Mouse (Mus musculus) adrenal gland, postnatal 14 days (tissue): ENCODE data around the gene Zfp800. TPM values are rescaled to one million over a fixed set of nuclear protein-coding genes. Genes with fewer than 3 reads are reported as not detected.
A peak's percentile ranks its signal among the peaks of the same experiment; 100 is the strongest.

Source experiments
- DNase-seq: peaks from one replicate; pipeline ENCODE4 v3.0.0; 2021; ENCODE audit warnings: mixed read lengths
- total RNA-seq: library from RNA; stranded (reverse); gene quantifications from 2 replicates; pipeline ENCODE4 v1.2.3, GENCODE M21; 2021

The Zfp800 gene
- total RNA-seq, 1 experiment from 2014 or later, result 25.3 TPM

- no peak for DNase-seq
Observed at GRCm38 (mm10) chr6:28312067-28312466, 85.7 kb downstream of the Zfp800 start.

GRCm38 (mm10) chr6:28309692-28310091, 88.1 kb downstream of the Zfp800 start:
- no peak for DNase-seq

GRCm38 (mm10) chr6:28308929-28309328, 88.9 kb downstream of the Zfp800 start:
- no peak for DNase-seq

- DNase-seq, result no peak
Observed at GRCm38 (mm10) chr6:28306702-28307101, 91.1 kb downstream of the Zfp800 start.

- peak; percentile 11 for DNase-seq
Observed at GRCm38 (mm10) chr6:28296306-28296705, 101.5 kb downstream of the Zfp800 start.

GRCm38 (mm10) chr6:28295581-28295980, 102.2 kb downstream of the Zfp800 start:
- no peak for DNase-seq

- DNase-seq, result no peak
Observed at GRCm38 (mm10) chr6:28292810-28293209, 105.0 kb downstream of the Zfp800 start.

GRCm38 (mm10) chr6:28279886-28280285, 117.9 kb downstream of the Zfp800 start:
- DNase-seq, result no peak

GRCm38 (mm10) chr6:28262198-28262621, 135.6 kb downstream of the Zfp800 start:
- no peak for DNase-seq

- DNase-seq, result peak; percentile 96
Observed at GRCm38 (mm10) chr6:28261307-28262197, 136.3 kb downstream of the Zfp800 start.

- peak; percentile 72 for DNase-seq
Observed at GRCm38 (mm10) chr6:28260425-28261191, 137.2 kb downstream of the Zfp800 start.

- no peak for DNase-seq
Observed at GRCm38 (mm10) chr6:28259750-28260149, 138.1 kb downstream of the Zfp800 start.

- no peak for DNase-seq
Observed at GRCm38 (mm10) chr6:28258440-28258839, 139.4 kb downstream of the Zfp800 start.

GRCm38 (mm10) chr6:28257772-28258171, 140.0 kb downstream of the Zfp800 start:
- DNase-seq, result no peak

- DNase-seq, result no peak
Observed at GRCm38 (mm10) chr6:28252790-28253189, 145.0 kb downstream of the Zfp800 start.

GRCm38 (mm10) chr6:28248211-28248610, 149.6 kb downstream of the Zfp800 start:
- DNase-seq, result no peak

GRCm38 (mm10) chr6:28232618-28233361, 165.0 kb downstream of the Zfp800 start:
- no peak for DNase-seq

- DNase-seq, result no peak
Observed at GRCm38 (mm10) chr6:28228085-28228484, 169.7 kb downstream of the Zfp800 start.

GRCm38 (mm10) chr6:28221017-28221416, 176.8 kb downstream of the Zfp800 start:
- DNase-seq, result no peak

- no peak for DNase-seq
Observed at GRCm38 (mm10) chr6:28218386-28218785, 179.4 kb downstream of the Zfp800 start.

GRCm38 (mm10) chr6:28215268-28215954, 182.4 kb downstream of the Zfp800 start:
- DNase-seq, result peak; percentile 83
